Mouse (Mus musculus): ENCODE measurements around the gene Qtrt1.

Qtrt1 gene

DNA sequence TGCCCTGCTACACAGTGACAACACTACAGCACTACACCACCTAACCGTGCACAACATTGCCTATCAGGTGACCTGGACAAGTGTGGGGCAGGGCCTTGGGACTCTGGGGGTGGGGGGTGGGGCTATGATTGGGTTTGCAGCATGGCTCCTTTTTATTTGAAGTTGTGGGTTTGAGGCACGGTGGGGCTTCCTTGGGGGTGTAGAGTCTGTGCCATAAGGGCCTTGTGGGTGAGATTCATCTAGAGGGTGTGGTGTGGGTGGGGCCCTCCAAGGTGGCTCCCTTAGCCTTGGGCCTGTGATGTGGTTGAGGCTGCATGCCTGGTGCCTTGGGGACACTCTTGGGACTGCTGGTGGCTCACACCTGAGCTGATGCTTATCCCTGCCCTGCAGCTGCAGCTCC lies 8.0 kb downstream of the Qtrt1 start:
- DNase-seq (ENCODE audit: low spot score in 2 of 2), result no peak

DNA sequence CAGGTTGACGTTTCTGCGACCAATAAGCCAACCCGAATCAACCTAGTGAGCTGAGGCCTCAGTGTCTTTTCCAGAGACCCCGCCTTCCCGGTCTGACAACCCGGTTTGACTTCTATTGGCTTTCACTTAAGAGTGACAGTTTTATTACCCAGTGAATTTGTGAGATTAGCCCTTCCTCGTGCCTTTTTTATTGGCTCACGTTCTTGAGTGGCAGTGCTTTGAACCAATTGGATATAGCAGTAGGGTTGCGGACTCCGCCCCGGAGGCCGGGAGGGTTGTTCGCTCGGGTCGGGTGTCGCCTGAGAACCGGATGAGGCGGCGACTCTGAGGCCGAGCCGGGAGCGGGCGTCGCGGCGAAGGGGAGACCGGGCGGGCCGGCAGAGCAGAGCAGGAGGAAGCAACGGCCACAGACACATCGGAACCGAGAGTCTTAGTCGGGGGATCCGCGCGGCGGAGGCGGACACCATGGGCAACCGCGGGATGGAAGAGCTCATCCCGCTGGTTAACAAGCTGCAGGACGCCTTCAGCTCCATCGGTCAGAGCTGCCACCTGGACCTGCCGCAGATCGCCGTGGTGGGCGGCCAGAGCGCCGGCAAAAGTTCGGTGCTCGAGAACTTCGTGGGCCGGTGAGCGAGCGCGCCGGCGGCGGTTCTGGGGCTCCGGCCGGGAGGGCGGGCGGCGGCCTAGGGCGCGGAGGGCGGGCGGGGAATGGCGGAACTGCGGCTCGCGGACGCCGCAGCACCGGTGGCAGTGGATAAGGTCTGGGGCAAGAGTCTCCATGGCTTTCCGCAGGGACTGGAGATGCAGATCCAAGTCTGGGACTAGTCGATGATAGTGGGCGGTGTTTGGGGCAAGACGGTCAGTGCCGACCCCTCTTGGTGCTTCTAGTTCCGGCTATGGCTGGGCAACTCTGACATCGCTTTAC lies 13.3 kb downstream of the Qtrt1 start, which contains the start of gene Dnm2:
Dnm2 (plus strand) TSS at position 278 of the 925 bp plus-strand sequence.
- peak; percentile 100 for DNase-seq (ENCODE audit: low spot score in 2 of 2)

DNA sequence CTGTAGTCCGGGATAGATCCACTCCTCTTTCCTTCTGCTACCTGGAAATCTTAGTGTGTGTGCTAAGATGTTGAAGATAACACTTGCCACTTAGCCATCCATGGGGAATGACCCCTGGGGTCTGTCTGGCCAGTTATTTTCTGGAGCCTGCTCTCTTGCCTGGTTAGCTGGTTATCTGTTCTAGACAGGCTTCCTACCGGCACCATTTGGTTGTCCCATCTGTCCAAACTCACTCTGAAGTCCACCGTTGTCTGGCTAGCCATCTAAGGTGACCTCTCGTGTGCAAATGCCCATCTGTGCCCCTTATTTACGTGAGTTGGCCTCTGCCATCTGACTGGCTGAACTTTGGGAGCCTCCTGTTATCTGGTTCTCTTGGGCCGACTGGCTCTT lies 13.9 kb downstream of the Qtrt1 start:
- no peak for DNase-seq (ENCODE audit: low spot score in 2 of 2)

GRCm38 (mm10) chr9:21426013-21426412 lies 14.4 kb downstream of the Qtrt1 start:
- DNase-seq (ENCODE audit: low spot score in 2 of 2), result peak in 1 of 2 experiments; percentile 30

- no peak for DNase-seq (ENCODE audit: low spot score in 2 of 2)
These were observed 14.9 kb downstream of the Qtrt1 start for GRCm38 (mm10) chr9:21426525-21426924.

DNA sequence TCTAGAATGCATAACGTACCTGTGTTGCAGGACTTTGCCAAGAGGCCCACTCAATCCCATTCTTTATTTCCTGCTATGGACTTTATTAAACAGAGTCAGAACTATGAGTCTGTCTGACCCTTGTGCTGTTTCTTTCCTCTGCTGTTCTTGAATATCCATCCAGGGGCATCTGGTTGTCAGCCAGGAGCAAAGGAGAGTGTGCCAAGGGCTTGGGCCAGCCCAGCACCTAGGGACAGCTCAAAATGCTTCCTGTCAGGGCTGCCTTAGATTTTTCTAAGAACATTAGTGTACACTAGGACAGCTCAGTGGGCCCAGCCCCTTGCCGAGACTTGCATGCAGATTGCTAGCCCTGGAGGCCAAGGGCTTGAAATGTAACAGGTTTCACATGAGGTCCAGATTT lies 16.1 kb downstream of the Qtrt1 start:
- DNase-seq (ENCODE audit: low spot score in 2 of 2), result peak in 1 of 2 experiments; percentile 51

DNA sequence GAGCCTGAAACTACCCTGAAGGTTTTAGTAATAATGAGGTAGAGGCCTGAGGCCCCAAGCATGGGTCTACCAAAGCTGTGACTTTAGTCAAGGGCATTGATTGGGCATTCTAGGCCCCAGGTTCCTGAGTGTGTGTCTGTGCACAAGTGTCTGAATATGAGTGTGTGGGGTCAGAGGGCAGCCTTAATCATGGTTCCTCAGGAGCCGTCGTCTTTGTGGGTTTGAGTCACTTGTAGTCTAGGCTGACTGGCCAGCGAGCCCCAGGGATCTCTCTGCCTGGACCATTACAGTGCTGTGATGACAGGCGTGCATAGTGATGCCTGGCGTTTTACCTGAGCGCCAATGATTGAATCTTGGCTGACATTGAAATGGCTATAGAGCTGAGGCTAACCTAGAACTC lies 16.5 kb downstream of the Qtrt1 start:
- no peak for DNase-seq (ENCODE audit: low spot score in 2 of 2)

DNA sequence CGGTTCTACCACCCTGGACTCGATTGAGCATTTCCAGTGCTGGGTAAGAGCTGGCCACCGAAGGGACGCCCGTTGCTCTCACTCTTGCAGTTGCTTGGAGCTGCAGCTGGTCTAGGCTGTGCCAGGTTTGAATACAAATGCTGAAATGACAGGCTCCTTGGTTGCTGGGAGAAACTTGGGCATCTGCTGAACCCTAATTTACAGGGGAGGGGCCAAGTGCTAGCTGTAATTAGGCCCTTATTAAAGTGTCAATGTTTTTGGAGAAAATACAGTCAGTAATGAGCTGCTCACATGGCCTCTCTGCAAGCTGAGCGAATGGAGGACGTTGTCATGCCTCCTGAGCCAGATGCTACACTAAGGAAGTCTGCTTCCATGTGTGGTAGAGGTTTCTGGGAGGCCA lies 19.1 kb downstream of the Qtrt1 start:
- no peak for DNase-seq (ENCODE audit: low spot score in 2 of 2)

- no peak for DNase-seq (ENCODE audit: low spot score in 2 of 2)
These were observed 20.4 kb downstream of the Qtrt1 start for GRCm38 (mm10) chr9:21432066-21432465.

DNA sequence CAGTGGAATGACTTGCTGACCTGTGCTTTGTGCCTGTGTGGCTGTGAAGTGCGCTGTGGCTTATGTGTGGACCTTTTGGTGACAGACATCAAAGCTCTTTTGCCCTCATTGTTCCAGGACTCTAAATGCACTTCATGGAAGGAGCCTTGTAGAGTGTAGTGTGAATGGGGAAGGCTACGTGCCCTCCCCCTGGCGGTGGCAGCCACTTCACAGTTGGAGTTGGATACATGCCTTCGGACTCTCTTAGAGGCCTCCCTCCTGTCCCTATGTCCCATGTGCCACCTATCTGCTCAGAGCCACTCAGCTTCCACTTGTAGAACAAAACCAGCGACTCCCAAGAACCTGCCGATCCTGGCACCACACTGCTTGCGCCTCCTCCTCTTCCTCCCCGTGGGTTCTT lies 22.1 kb downstream of the Qtrt1 start:
- DNase-seq (ENCODE audit: low spot score in 2 of 2), result no peak

DNA sequence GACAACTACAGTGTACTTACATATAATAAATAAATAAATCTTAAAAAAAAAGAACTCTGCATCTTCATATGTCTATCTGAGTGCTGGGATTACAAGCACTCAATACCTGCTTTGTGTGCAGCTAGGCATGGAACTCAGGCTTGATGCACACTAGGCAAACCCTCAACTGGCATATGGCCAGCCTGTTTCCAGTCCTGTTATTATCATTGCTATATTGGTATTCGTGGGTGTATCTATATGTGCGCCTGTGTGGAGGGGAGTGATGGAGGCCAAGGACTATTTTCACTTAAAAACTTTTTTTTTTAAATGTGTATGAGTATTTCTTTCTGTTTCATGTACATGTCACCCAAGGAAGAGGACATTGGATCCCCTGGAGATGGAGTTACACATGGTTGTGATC lies 22.8 kb downstream of the Qtrt1 start:
- DNase-seq (ENCODE audit: low spot score in 2 of 2), result no peak

GRCm38 (mm10) chr9:21435777-21436635 lies 24.4 kb downstream of the Qtrt1 start:
- DNase-seq (ENCODE audit: low spot score in 2 of 2), result peak in 1 of 2 experiments; percentile 40

DNA sequence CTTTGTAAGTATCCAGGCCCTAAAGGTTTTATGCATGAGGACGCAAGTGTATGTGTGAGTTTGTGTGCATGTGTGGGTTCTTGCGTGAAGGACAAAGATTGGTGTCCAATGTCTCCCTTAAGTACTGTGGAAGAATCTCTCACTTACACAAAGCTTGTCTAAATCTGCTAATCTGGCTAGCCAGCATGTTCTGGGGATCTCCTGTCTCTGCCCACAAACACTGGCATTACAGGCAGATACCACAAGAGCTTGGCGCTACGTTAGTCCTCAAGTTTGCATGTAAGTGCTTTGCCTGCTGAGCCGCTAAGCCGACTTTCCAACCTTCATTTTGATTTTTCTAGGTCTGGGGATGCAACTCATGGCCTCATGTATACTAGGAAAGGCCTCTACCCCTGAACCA lies 25.9 kb downstream of the Qtrt1 start:
- no peak for DNase-seq (ENCODE audit: low spot score in 2 of 2)

- DNase-seq (ENCODE audit: low spot score in 2 of 2), result peak; percentile 63 to 65
These were observed 26.6 kb downstream of the Qtrt1 start for GRCm38 (mm10) chr9:21438219-21438618.

GRCm38 (mm10) chr9:21439456-21439855 lies 27.8 kb downstream of the Qtrt1 start:
- no peak for DNase-seq (ENCODE audit: low spot score in 2 of 2)

- DNase-seq (ENCODE audit: low spot score in 2 of 2), result no peak
These were observed 28.3 kb downstream of the Qtrt1 start for GRCm38 (mm10) chr9:21439914-21440313.

GRCm38 (mm10) chr9:21440387-21440786 lies 28.8 kb downstream of the Qtrt1 start:
- DNase-seq (ENCODE audit: low spot score in 2 of 2), result no peak

DNA sequence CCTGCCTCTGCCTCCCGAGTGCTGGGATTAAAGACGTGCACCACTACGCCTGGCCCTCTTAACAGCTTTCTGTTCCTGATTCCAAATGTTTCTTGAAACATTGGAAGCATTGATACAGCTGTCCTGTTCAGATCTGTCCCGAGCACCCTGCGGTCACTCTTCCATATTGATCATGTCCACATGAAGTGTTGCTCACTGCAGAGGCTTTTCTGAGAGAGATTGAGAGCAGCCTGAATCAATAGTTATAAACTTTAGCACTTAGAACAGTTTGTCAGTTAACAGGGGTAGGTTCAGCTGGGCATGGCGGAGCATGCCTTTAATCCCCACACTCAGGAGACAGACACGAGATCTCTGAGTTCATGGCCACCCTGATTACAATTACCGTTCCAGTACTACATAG lies 32.2 kb downstream of the Qtrt1 start:
- no peak for DNase-seq (ENCODE audit: low spot score in 2 of 2)

DNA sequence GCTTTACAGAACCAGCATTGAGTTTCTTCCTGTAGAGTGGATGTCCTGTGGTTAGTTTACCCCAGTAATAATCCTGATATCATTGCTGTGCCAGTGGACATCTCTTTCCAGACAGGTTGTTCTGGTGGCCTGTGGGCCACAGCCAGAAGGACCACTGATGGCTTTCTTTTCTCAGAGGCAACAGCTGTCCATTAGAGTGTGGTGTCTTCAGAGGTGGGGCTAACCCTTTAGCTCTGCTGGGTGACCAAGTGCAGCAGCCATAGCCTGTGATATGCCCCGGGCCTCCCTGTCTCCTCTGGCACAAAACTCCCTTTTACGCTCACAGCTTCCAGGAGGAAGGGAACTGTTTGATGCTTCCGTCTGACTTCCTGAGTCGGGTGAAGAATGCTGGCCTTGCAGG lies 32.9 kb downstream of the Qtrt1 start:
- no peak for DNase-seq (ENCODE audit: low spot score in 2 of 2)

DNA sequence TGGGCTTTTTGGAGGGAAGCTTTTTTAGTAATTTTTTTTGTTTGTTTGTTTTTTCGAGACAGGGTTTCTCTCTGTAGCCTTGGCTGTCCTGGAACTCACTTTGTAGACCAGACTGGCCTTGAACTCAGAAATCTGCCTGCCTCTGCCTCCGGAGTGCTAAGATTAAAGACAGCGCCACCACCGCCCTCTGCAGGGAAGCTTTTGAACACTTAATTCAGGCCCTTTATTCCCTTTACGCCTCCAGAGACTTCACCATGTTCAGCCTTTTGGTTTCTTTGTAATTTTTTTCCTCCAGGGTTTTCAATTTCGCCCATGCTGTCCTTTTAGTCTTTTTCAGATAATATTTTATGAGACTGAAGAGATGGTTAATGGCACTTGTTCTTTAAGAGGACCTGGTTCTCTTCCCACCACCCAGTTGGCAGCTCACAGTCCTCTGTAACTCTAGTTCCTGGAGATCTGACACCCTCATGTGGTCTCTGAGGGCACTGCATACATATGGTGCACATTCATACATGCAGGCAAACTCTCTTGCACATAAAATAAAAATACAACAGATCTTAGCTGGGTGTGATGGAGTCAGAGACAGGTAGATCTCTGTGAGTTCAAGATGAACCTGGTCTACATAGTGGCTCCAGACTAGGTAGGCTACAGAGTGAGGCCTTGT lies 33.6 kb downstream of the Qtrt1 start:
- no peak for DNase-seq (ENCODE audit: low spot score in 2 of 2)

GRCm38 (mm10) chr9:21447778-21448177 lies 36.1 kb downstream of the Qtrt1 start:
- DNase-seq (ENCODE audit: low spot score in 2 of 2), result no peak

GRCm38 (mm10) chr9:21449710-21450109 lies 38.1 kb downstream of the Qtrt1 start:
- no peak for DNase-seq (ENCODE audit: low spot score in 2 of 2)

Data from heart, adult 9 months (tissue).